Mouse (Mus musculus) G1E (cell line): ENCODE results near the gene Tubg1.

Experiments used
- CTCF ChIP-seq: IDR thresholded peaks from 2 replicates; pipeline ENCODE4 v1.5.1; 2012; ENCODE audit warnings: low read depth, low read length, inconsistent platforms, mixed read lengths
- GATA1 ChIP-seq: IDR thresholded peaks from 2 replicates; pipeline ENCODE4 v1.6.1; 2012; ENCODE audit warnings: borderline replicate concordance, low read length, inconsistent platforms, mixed read lengths
- GATA2 ChIP-seq: IDR thresholded peaks from 2 replicates; pipeline ENCODE4 v1.6.1; 2012; ENCODE audit warnings: low read depth, low read length, inconsistent platforms, borderline replicate concordance
- POLR2AphosphoS5 ChIP-seq: IDR thresholded peaks from 2 replicates; pipeline ENCODE4 v1.6.1; 2012; ENCODE audit warnings: low read depth, low read length, inconsistent platforms; ENCODE audit not compliant: insufficient replicate concordance
- TAL1 ChIP-seq: conservative IDR thresholded peaks from 2 replicates; pipeline ENCODE4 v1.6.1; 2012; ENCODE audit warnings: low read depth, low read length, inconsistent platforms, mixed read lengths

DNA sequence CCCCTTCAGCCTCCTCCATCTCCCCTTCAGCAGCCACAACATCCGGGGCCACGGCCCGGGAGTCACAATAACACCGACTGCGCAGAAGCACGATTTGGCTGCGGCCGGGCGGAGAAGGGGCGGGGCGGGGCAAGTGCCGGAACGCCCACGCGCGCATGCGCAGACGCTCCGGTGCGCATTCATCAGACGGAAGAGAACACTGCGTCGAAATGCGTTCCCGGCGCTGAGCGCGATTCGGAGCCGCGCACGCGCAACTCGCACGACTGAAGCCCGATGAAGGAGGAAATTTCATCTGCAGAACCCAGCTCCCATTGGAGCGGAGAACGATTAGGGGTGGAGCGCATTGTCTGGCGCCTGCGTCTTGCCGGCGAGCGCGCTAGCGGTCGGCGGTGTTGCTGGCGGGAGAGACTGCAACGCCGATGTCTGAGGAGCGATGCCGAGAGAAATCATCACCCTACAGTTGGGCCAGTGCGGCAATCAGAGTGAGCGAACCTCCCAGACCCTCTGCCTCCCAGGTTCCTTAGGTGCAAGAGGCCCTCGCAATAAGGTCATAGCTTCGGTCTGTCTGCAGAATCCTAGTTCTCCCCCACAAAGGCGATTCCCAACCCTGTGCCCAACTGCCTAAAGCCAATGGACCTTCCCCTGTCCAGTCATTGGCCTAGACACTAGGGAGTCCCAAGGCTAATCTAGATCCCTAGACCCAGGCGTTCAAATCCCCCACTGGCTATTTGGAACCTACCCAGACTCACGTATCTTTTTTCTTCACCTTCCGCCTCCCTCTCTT, at the start of gene Tubg1, which contains the start of gene Retreg3:
- TF ChIP-seq CTCF (no peak), GATA1 (no peak), TAL1 (no peak), GATA2 (no peak), POLR2AphosphoS5 (no peak)
